Mouse (Mus musculus) testis, postnatal 14 days (tissue): ENCODE data around the gene Chpf.

ENCODE experiments used
- DNase-seq: peaks from one replicate; pipeline ENCODE4 v3.0.0; 2021; ENCODE audit warnings: low spot score

Chpf gene

GRCm38 (mm10) chr1:75440661-75441060 is 38.4 kb downstream of the Chpf start:
- no peak for DNase-seq

GRCm38 (mm10) chr1:75438782-75439181 is 40.3 kb downstream of the Chpf start:
- DNase-seq, result no peak

GRCm38 (mm10) chr1:75435475-75436328 is 43.4 kb downstream of the Chpf start, which contains the start of gene Gmppa:
Gene Gmppa, plus strand, starts transcription at chr1:75435930.
- peak; percentile 80 for DNase-seq

- no peak for DNase-seq
Measured at GRCm38 (mm10) chr1:75425796-75426471, 53.2 kb downstream of the Chpf start.
